Mouse (Mus musculus) heart, adult 10 weeks (tissue): Measurements from ENCODE around the gene Sult2b1. TPM values are rescaled to one million over a fixed set of nuclear protein-coding genes. Genes with fewer than 3 reads are reported as not detected.

Experiments used
- polyA plus RNA-seq: library from polyadenylated mRNA; stranded (reverse); fragments of 350-450 nt; fragmentation: Illumina TruSeq; extraction: RNeasy Lipid Tissue Mini Kit (QIAGEN cat#74804); gene quantifications from one replicate; pipeline ENCODE4 v1.2.3, GENCODE M21; 2014; ENCODE audit warnings: low read depth, low replicate concordance

The Sult2b1 gene
- polyA plus RNA-seq, 1 experiment from 2014 or later = not detected

Other genes with a start within 250 kb of the Sult2b1 start
- gene Hsd17b14, start 229.8 kb downstream of the Sult2b1 start, polyA plus RNA-seq = not detected
- 137 TPM for gene Bcat2, start 214.5 kb downstream of the Sult2b1 start, polyA plus RNA-seq
- gene Fgf21, start 169.2 kb downstream of the Sult2b1 start, polyA plus RNA-seq = not detected
- not detected for gene Fut1, start 167.4 kb downstream of the Sult2b1 start, polyA plus RNA-seq
- 0.31 TPM for gene Izumo1, start 162.9 kb downstream of the Sult2b1 start, polyA plus RNA-seq
- 16.5 TPM for gene Rasip1, start 157.2 kb downstream of the Sult2b1 start, polyA plus RNA-seq
- gene Mamstr, start 144.7 kb downstream of the Sult2b1 start, polyA plus RNA-seq = 5.1 TPM
- gene Fut2, start 118.3 kb downstream of the Sult2b1 start, polyA plus RNA-seq = 1.1 TPM
- not detected for gene Ntn5, start 100.6 kb downstream of the Sult2b1 start, polyA plus RNA-seq
- gene Sec1, start 90.3 kb downstream of the Sult2b1 start, polyA plus RNA-seq = 0.47 TPM
- 8.2 TPM for gene Car11, start 84.8 kb downstream of the Sult2b1 start, polyA plus RNA-seq
- 17.7 TPM for gene Dbp, start 79.6 kb downstream of the Sult2b1 start, polyA plus RNA-seq
- gene Rpl18, start 69.2 kb downstream of the Sult2b1 start, polyA plus RNA-seq = 502 TPM
- gene Sphk2, start 66.7 kb downstream of the Sult2b1 start, polyA plus RNA-seq = 19.3 TPM
- gene Fam83e, start 63.5 kb downstream of the Sult2b1 start, polyA plus RNA-seq = not detected
- gene Spaca4, start 58.9 kb downstream of the Sult2b1 start, polyA plus RNA-seq = not detected
- not detected for gene Lmtk3, start 931 bp downstream of the Sult2b1 start, polyA plus RNA-seq
- 56.6 TPM for gene Cyth2, start 29.9 kb upstream of the Sult2b1 start, polyA plus RNA-seq
- gene Kcnj14, start 40.1 kb upstream of the Sult2b1 start, polyA plus RNA-seq = 0.47 TPM
- gene Grwd1, start 46.3 kb upstream of the Sult2b1 start, polyA plus RNA-seq = 13.0 TPM
- gene Kdelr1, start 88.1 kb upstream of the Sult2b1 start, polyA plus RNA-seq = 146 TPM
- gene Grin2d, start 93.7 kb upstream of the Sult2b1 start, polyA plus RNA-seq = 0.42 TPM
- gene Syngr4, start 112.0 kb upstream of the Sult2b1 start, polyA plus RNA-seq = not detected
- 106 TPM for gene Tmem143, start 112.3 kb upstream of the Sult2b1 start, polyA plus RNA-seq
- 34.2 TPM for gene Emp3, start 136.7 kb upstream of the Sult2b1 start, polyA plus RNA-seq
- 2.2 TPM for gene Ccdc114, start 139.4 kb upstream of the Sult2b1 start, polyA plus RNA-seq
- not detected for gene Abcc6, start 245.6 kb upstream of the Sult2b1 start, polyA plus RNA-seq
- 68.8 TPM for gene Nomo1, start 249.0 kb upstream of the Sult2b1 start, polyA plus RNA-seq